Mouse (Mus musculus) bone marrow, adult 2 months (tissue): ENCODE measurements around the gene Rbm20.

Experiments used
- CTCF ChIP-seq: fragments of 200-500 bp; IDR thresholded peaks from 2 replicates; pipeline ENCODE4 v1.5.1; 2011; ENCODE audit warnings: low read length, control low read depth; ENCODE audit not compliant: control insufficient read depth, insufficient read depth
- POLR2A ChIP-seq: fragments of 200-500 bp; IDR thresholded peaks from 2 replicates; pipeline ENCODE4 v1.6.1; 2011; ENCODE audit warnings: low read depth, mild to moderate bottlenecking, control low read depth, low read length, borderline replicate concordance; ENCODE audit not compliant: control insufficient read depth

DNA sequence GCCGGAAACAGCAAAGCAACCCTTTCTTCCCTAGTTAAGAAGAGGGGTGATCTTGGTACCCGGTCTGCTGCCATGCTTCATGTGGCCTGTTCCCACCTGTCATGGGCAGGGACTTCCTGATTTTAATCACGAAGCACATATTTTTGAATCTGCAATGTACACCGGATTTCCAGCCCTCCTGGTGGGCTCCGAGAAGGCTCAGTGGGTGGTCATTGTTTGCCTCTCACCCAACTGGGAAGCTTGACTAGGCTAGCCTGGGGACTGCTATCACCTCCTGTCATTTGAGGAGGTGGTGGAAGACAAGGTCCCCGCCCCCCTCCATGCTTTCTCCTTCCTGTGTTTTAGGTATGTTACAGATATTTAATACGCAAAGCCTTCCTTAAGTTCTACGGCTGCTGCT is 5.3 kb downstream of the Rbm20 start:
- TF ChIP-seq CTCF (no peak), POLR2A (no peak)
